Mouse (Mus musculus) olfactory bulb, adult 2 months (tissue): ENCODE measurements around the gene Fgf23. TPM values are rescaled to one million over a fixed set of nuclear protein-coding genes. Genes with fewer than 3 reads are reported as not detected.

Experiments
- H3K27ac ChIP-seq: fragments of 200-500 bp; 2 replicates; pipeline ENCODE4 v1.5.1; 2012; ENCODE audit warnings: low read depth, low read length; ENCODE audit not compliant: insufficient read depth
- H3K4me1 ChIP-seq: fragments of 200-500 bp; 2 replicates; pipeline ENCODE4 v1.6.1; 2012; ENCODE audit warnings: low read length; ENCODE audit not compliant: control insufficient read depth, insufficient read depth
- H3K4me3 ChIP-seq: fragments of 200-500 bp; 2 replicates; pipeline ENCODE4 v1.5.1; 2012; ENCODE audit warnings: mild to moderate bottlenecking, low read depth, low read length, moderate library complexity; ENCODE audit not compliant: insufficient read depth
- CTCF ChIP-seq: fragments of 200-500 bp; IDR thresholded peaks from 2 replicates; pipeline ENCODE4 v1.5.1; 2012; ENCODE audit warnings: low read depth, mild to moderate bottlenecking, low read length, moderate library complexity; ENCODE audit not compliant: insufficient read depth
- POLR2A ChIP-seq: fragments of 200-500 bp; IDR thresholded peaks from 2 replicates; pipeline ENCODE4 v1.6.1; 2012; ENCODE audit warnings: mild to moderate bottlenecking, low read depth, low read length, moderate library complexity; ENCODE audit not compliant: insufficient read depth
- WGBS: fragments of 180-500 bp; shearing (Covaris S2); methylation state at CpG from one replicate; pipeline ENCODE4 v1.1.7; 2018; 5-methylcytosine and 5-hydroxymethylcytosine counted together
- polyA plus RNA-seq: library from polyadenylated mRNA; stranded (reverse); fragments of >200 nt; gene quantifications from 2 replicates; pipeline ENCODE4 v1.2.4, GENCODE M21; 2012; ENCODE audit warnings: low replicate concordance; ENCODE audit not compliant: missing spikeins, insufficient read depth, insufficient read length

The Fgf23 gene
- polyA plus RNA-seq, 1 experiment: not detected

- TF ChIP-seq CTCF: no peak
- TF ChIP-seq POLR2A: no peak
- no peak overlapping the region for H3K4me3 ChIP-seq
- H3K27ac ChIP-seq: no peak overlapping the region
- WGBS: 93% methylated on average over 14 of the region's 14 CpGs
- peaks cover 14% of the 10 kb centered on the region for H3K4me1 ChIP-seq
Measured at GRCm38 (mm10) chr6:127129659-127130058, 57.0 kb downstream of the Fgf23 start.

GRCm38 (mm10) chr6:127130377-127130776 lies 57.7 kb downstream of the Fgf23 start:
- Histone ChIP-seq H3K4me3 (no peak overlapping the region), H3K27ac (no peak overlapping the region)
- WGBS: 30% methylated on average over 13 of the region's 13 CpGs

More at GRCm38 (mm10) chr6:127130377-127130776, 57.7 kb downstream of the Fgf23 start:
- no peak for TF ChIP-seq CTCF
- TF ChIP-seq POLR2A: no peak
- peaks cover 14% of the 10 kb centered on the region for H3K4me1 ChIP-seq

Other genes starting within 250 kb of the Fgf23 start
- not detected in 2 replicates for gene Ndufa9, start 223.8 kb upstream of the Fgf23 start, polyA plus RNA-seq
- gene Akap3, start 219.8 kb upstream of the Fgf23 start, polyA plus RNA-seq: not detected in 2 replicates
- not detected in 2 replicates for gene Dyrk4, start 151.1 kb upstream of the Fgf23 start, polyA plus RNA-seq
- not detected in 2 replicates for gene Rad51ap1, start 133.3 kb upstream of the Fgf23 start, polyA plus RNA-seq
- gene D6Wsu163e, start 132.9 kb upstream of the Fgf23 start, polyA plus RNA-seq: not detected in 2 replicates
- gene Fgf6, start 57.3 kb upstream of the Fgf23 start, polyA plus RNA-seq: not detected in 2 replicates
- gene Tigar, start 36.7 kb downstream of the Fgf23 start, polyA plus RNA-seq: not detected in 2 replicates
- 47.9 TPM in 1 of 2 replicates, not detected in the other for gene Ccnd2, start 79.3 kb downstream of the Fgf23 start, polyA plus RNA-seq